Mouse (Mus musculus) gastrocnemius, postnatal 10 days (tissue): ENCODE results near the gene Ski. TPM values are rescaled to one million over a fixed set of nuclear protein-coding genes. Genes with fewer than 3 reads are reported as not detected.

Experiments used
- DNase-seq: peaks from one replicate; pipeline ENCODE4 v3.0.0; 2021; ENCODE audit warnings: mixed read lengths
- total RNA-seq, 2 experiments: library from RNA; stranded (reverse); gene quantifications; 2 replicates each; pipeline ENCODE4 v1.2.3; 2021

Ski gene
- total RNA-seq, 2 experiments from 2014 or later = 68.1 to 79.6 TPM

DNA sequence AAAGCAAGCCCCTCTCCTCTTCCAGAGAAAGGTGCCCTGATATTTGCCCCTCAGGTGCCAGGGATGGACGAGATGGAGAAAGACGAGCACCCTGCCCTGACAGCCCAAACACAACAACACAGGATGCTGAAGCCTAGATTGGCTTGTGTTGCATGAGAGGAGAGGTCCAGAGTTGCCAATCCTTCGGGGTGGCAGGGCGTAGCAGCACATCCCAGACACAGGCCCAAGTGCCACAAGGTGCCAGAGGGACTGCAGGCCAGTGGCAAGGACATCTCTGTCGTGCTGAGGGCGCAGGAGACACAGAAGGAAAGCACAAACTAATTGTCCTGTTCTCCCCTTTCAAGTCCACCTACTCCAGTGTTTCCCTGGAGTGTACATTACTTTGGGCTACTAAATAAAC lies 8.2 kb downstream of the Ski start:
- DNase-seq = no peak

DNA sequence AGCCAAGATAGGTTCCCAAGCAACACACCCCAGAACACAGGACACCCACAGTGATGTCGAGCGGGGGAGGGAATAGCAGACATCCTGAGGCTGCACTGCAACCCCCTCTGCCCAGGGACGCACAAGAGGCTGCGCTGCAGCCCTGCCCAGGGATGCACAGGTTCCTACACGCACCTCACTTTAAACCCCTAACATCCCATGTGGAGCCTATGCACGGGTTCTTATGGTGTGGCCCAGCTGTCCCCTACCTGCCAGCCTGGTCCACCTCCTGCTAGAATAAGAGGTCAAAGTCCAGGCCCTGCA lies 8.7 kb downstream of the Ski start:
- DNase-seq = no peak

DNA sequence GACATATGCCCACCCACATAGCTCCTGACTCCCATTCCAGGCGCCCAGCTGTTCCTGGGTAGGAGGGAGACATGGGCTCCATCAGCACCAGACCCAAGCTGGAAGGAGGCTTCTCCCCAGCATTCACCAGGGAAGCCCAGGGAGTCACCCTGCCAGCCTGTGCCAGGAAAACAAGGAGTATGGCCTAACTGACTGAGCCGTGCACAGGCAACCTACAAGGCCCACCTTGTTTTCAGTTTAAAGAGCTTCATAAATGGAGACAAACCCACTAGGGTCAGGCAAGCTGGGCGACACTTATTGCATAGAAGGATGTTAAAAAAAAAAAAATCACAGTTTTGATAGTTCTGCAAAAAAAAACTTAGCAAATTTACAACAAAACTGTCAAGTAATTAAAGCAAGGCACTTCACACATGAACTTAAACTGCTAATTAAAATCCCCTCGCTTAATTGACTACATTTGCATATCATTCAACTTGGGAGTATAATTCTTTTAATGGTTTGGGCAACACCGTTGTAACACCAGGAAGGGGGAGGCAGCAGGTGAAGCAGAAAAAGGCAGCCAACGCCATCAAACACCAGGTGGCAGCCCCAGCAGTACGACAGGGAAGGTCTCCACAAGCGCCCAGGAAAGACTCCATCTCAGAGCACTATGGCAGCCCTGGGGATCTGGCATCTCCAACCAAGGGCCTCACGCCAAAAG lies 9.2 kb downstream of the Ski start:
- no peak for DNase-seq

DNA sequence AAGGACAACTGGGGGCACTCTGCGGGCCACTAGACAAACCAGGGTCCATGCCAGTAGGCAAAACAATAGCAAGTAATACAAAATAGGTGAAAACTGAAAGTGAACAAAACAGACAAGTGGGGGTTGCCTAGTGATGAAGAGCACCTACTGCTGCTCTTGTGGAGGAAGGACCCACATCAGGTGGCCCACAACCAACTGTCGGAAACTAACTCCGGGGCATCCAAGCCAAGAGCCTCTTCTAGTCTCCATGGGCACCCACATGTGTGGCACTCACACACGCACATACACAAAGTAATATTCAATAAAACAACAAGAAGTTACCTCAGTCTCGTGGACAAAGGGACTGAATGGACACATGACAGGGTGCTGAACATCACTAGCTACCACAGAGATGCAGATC lies 12.9 kb downstream of the Ski start:
- DNase-seq = no peak

DNA sequence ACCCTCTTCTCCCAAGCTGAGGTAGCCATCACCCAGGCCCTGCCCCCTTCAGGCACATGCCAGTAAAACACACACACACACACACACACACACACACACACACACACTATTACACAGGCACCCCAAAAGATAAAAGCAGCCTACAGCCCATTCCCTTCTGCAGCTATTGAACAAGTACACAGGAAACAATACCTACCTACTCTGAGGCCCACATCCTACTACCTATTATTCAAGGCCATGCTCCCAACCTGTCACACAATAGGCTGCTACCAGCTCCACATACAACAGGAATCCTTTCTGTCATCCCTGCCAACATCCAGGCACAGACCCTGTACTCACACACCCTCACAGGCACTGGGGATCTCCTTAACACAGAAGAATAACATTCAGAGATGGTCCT lies 13.3 kb downstream of the Ski start:
- no peak for DNase-seq

DNA sequence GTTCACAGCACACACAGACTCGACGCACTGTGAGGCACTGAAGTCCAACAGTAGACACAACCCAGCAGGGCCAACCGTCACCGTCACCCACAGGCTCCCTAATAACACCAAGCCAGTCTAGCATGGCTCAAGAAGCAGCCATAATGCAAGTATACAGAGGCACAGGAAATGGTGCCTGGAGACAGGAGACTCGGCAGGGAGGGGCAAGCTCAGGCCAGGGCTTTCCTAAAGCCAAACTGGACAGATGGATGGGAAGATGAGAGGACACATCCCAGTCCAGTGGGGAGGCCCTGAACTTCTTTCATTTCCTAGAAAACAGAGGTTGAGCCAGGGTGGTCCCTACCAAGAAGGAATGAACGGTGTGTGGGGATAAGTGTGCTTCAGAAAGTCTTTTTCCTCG lies 13.8 kb downstream of the Ski start:
- no peak for DNase-seq

DNA sequence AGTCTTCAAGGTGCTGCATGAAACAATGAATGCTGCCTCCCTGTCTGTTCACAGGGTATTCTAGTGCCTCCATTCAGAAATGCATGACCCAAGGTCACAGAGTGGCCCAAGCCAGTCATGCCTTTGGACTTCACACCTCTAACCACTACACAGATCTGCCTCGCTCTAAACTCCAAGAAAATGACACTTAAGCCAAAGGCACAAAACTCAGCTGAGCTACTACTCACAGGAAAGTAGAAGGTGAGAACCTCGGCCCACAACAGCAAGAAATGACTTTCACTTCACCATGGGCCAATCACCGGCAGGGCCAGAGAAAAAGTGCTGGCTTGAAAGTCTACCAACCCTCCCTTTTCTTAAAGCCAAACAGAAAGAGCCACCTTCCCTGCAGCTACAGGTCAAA lies 14.6 kb downstream of the Ski start:
- no peak for DNase-seq

DNA sequence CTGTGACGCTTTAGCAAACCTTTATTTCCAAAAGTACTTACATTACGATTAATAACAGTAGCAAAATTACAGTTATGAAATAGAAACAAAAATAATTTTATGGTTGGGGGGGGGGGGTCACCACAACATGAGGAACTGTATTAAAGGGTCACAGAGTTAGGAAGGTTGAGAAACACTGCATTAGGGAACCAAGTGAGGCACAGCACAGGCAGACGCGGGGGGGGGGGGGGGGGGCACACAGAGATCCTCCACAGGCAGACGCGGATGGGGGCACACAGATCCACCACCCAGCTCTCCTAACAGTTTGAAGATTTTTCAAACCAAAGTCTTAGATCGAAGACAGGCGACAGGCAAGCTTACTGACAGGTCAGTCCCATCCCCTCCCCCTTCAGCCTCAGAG lies 15.9 kb downstream of the Ski start:
- DNase-seq = no peak

DNA sequence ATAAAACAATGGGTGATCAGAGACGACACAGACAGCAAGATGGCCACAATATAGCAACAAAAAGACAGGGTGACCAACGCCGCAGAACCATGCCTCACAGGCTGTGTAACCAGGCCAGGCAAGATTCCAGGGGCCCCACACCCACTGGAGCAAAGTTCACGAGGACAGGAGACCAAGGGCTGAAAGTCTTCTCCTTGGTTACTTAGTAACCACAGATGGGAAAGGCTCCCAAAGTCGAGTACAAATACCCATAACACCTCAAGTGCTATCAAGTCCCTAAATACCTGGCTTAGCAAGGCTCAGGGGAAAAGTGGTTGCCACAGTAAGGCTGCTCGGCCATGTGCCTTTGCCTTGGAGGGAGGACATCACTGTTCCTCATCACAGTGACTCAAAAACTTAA lies 16.5 kb downstream of the Ski start:
- DNase-seq = no peak

DNA sequence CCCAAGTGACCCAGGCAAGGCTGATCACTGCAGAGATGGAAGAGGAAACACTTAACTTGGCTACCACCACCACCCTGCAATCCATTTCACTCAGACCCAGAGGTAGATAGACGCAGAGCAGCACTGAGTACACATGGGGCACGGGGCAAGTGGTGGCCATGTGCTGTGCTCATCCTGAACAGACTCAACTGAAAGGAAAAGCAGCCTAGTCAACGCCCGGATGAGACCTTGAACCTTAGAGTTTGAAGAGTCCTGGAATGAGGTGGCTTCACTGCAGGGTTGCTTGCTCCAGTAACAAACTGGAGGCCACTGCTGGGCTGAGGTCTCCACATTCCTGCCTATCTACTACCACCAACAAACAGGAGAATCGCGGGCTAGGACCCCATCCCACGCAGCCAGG lies 20.6 kb downstream of the Ski start:
- no peak for DNase-seq

DNA sequence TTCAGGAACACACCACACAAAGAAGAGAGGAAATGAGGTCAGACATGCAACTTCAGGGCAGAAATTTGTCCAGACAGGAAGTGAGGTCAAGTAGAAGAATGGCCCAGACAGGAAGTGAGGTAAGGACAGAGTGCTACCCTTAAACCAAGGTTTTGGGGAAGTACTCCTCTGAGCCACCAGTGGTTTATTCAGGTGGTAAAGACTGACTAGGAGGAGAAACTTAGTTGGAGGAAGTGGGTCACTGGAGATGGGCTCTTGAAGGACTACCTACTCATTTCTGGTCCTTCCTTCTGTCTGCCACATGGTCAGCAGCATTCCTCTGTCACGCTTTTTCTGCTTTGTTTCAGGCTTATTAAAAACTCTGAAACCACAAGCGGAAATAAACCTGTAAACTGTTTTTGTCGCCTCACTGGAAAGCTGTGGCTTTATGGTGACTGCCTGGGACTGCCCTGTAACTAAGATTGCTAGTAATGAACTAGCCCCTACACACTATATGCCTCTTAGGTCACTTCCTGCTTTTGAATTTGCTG lies 21.5 kb downstream of the Ski start:
- no peak for DNase-seq

DNA sequence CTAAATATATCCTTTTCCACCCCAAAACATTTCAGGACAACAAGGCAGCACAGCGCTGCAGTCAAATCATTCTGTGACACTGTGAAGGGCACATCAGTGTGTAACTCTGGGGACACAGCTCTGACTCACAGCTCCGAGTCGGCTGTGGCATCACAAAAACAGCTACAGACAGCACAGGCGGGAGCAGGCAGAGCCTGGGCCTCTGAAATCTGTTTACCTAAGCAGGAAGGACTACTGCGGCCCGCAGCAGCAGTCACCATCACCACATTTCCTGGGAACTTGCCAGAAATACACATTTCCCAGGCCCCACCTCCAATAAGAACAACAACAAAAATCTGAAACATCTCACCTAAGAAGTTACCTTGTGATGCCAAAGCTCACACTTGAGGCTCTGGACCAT lies 24.7 kb downstream of the Ski start:
- DNase-seq = no peak

DNA sequence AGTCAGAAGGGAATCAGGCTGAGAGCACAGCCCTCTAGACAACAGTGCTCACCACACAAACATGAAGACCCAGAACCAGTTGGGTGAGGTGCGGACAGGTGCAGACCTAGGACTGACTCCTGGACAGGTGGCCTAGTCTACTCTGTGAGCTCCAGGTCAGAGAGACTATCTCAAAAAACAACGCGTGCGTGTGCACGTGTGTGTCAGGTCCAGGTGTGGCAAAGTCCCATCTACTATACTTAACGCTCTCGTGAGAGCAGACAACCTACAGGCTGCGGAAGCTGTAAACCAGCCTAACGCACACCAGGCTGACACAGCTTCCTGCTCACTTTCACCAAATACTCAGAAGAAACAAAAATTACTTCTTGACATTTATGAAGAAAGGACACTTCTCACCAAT lies 27.2 kb downstream of the Ski start:
- no peak for DNase-seq

DNA sequence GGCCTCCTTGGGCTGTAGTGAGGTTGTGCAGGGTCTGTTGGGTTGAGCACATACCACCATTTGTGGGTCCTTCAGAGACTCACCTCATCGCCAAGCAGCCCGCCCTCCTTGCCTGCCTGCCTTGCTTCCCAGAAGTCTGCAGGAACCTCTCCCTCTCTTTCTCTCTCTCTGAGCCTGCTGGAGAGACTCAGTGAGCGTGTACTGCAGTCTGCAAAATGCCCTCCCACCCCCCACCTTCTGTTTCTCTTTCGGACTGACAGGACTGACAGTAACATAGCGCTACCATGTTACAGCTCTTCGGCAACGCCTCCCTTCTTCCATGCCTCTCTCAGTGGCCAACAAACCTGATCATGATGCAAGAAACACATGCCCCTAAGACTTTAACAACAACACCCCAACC lies 32.1 kb downstream of the Ski start:
- no peak for DNase-seq

DNA sequence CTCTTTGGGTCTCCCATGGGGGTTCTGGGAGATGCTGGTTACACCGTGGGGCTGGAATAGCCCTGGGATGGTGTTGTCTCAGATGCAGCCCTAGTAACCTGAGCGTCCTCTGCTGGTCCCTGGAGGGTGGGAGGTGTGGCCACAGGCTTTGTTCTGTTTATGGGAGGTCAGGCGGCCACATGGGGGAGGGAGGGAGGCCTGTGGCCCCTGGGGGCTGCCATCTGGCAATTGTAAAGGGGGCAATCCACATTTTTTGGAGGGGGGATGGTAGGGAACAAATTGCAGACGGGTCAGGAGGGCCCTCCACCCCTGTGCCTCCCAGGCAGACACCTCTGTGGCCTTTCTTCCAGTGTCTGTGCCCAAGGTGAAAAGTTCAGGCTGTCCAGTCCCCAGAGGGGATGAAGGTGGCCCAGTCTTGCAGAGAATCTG lies 32.7 kb downstream of the Ski start:
- no peak for DNase-seq

DNA sequence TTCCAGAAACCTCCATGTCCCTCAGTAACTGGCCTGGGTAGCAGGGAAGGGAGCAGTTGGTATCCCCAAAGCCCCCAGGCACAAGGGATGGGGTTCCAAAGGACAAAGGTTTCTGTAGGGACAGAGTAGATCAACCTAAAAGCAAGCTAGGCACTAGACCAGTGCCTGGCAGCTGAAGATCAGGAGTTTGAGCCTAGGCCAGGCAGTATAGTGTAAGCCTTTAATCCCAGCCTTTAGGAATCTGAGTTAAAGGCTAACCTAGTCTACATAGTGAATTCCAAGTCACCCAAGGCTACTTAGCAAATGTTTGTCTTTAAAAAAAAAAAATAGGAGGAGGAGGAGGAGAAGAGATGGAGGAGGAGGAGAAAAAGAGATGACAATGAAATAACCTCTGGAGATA lies 33.6 kb downstream of the Ski start:
- DNase-seq = no peak

DNA sequence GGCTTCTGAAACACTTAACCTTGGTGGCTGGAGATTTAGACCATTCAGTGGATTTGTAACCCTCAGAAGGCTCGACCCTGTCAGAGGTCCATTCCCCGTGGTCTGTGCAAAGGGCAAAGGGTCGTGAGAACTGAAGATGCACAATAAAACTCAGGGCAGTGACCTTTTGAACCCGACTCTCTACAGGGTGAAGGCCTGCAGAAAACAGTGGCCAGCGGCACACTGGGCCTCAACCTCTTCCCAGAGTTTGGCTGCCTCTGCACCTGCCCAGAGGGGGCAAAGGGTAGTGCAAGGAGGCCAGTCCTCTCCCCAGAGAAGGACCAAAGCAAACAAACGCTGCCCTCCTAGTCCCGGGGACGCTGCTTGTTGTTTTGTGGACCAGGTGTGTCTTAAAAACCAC lies 34.1 kb downstream of the Ski start:
- DNase-seq = no peak

DNA sequence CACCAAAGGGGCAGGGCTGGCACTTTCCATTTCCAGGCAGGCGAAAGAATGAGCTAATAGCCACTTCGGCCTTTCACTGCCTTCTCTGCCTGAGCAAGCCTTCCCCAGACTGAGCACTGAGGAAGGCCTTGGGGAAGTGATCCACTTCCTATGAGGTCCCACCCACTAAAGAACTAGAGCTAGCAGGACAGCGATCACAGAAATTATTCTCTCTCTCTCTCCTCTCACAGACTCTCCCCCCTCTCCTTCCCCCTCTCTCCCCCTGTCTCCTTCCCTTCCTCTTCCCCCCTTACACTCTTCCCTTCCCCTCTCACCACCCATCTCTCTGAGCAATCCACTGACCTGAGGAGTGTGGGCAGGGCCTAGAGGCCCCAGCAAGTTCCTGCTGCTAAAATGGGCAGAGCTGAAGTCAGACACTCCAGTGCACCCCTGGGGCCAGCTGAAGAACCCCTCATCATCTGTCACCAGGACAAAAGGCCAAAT lies 35.2 kb downstream of the Ski start:
- no peak for DNase-seq

DNA sequence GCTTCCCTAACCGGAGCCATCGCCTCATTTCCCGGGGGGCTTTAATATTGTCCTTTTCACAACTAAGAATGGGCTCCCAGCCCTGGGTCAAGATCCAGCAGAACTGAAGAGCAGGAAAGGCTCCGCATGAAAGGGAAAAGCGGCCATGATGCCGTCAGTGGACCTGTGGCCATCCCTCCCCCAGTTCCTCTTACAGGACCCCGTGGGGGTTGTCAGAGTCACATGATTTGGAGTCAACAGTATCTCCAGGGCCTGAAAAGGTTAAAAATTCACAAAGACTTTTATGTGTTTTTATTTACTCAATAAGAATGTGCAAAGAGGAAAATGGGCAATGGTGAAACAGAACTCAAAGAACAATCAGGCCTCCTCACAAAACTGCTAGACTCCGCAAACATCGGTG lies 36.5 kb downstream of the Ski start:
- DNase-seq = no peak

DNA sequence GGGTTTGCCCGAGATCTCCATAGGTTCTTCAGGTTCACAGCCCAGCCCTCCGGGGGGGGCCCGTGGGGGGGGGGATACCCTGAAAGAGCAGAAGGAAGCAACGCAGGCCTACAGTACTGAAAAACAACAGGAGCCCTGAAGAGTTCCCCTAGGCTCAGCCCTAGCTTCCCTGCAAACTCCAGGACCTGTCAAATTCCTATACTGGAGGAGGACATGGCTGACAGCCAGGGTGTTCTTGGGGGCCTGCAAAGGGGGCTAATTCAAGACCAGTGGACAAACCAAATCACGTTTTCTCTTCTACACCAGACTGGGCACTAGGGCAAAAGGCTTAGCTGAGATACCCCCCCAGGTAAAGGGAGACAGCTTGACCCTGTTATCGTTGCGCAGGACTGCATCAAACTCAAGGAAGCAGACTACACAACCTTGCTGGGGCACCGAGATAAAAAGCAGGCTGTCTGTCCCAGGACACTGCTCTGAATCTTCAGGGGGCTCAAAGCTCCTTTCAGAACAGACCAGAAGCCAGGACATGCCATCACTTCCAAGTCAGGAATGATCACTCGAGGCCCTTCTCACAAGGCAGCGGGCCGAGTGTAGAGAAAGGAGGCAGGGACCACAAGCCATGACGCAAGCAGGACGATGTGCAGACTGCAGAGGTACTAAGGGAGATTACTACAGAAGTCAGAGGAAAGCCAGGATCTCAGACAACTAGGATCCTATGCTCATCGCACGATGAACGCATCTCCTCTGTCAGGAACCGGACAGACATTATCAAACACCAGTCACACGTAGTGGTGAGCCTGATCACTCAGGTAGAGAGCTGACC lies 37.9 kb downstream of the Ski start:
- no peak for DNase-seq

DNA sequence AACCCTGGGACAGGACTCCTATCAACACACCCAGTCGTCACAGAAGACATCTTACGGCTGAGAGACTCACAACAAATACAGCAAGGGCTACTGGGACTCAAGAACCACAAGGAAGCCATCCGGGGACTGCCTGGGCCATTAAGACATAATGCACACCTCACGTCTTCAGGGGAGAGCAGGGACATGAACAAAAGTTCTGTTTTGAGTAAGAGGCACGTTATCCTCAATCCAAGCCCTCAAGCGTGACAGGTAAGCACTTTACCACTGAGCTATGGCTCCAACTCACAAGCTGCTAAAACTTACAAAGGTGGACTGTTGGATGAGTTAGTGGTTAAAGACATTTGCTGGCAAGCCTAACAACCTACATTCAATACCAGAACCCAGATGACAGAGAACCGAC lies 39.2 kb downstream of the Ski start:
- no peak for DNase-seq

DNA sequence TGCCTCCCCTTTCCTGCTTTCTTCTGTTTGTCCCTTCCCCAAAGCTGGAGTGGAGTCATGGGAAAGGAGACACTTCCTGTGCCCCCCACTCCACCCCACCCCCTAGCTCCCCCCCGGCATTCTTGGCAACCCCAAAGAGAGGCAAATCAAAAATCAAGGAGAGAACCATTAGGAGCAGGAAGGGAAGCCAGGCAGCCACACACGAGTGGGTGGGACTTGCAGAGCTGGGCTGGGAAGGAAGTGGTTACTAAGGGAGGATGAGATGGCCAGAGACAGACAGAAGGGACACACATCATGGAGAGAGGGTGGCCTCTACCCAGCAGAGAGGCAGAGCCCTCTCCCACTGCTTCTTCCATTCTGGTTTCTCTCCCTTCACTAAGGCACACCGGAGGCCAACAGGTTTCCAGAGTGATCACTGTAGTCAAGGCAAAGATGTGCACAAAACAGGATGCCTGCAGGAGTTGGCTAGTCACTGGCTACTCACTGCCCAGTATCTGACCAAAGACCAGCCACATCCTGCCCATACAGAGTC lies 43.3 kb downstream of the Ski start:
- DNase-seq = no peak

DNA sequence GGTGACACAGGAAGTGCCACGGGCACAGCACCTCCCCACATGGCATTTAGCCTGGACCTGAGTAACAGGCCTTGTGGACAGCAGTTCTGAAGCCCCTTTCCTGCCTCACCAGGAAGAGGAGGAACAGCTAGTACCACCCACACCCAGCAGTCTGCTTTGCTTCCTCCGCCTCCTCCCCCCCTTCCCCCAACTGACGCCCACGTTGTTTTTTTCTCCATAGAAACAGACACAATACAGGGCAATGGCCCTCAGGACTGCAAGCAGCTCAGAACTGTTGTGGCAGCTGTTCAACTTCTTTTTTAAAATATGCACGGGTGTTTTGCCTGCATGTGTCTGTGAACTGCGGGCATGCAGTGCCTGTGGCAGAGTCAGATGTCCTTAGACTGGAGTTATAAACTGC lies 44.1 kb downstream of the Ski start:
- no peak for DNase-seq

DNA sequence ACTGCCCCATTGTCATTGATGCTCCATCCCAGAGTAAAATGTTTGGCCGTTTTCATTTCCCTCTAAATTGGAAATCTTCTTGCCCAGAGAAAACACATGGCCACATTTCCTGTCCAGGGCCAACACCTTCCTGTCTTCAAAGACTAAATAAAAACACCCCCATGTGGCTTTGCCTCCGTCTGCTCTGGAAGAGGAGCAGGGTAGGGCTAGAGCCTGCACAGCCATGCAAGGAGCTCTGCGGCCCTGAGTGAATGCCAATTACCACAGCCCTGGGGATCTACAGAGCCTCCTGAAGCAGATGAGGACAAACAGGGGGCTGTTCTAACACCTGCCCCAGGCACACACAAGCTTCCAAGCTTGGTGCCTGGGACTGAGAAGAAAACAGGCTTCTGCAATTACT lies 46.2 kb downstream of the Ski start:
- DNase-seq = no peak
